Mouse (Mus musculus) brain, embryonic 14.5 days (tissue): ENCODE measurements around the gene Gm12258. TPM values are rescaled to one million over a fixed set of nuclear protein-coding genes. Genes with fewer than 3 reads are reported as not detected.
A peak's percentile ranks its signal among the peaks of the same experiment; 100 is the strongest.

Experiments
- DNase-seq: peaks from one replicate; pipeline ENCODE4 v3.0.0-alpha.2; 2011; ENCODE audit warnings: low read depth
- CTCF ChIP-seq: fragments of 200-500 bp; IDR thresholded peaks from 2 replicates; pipeline ENCODE4 v1.5.1; 2012; ENCODE audit warnings: inconsistent platforms, mild to moderate bottlenecking, moderate library complexity, borderline replicate concordance; ENCODE audit not compliant: insufficient read depth, insufficient read length; ENCODE audit errors: extremely low read depth
- POLR2A ChIP-seq: fragments of 200-500 bp; IDR thresholded peaks from 2 replicates; pipeline ENCODE4 v1.6.1; 2012; ENCODE audit warnings: mild to moderate bottlenecking, inconsistent platforms, borderline replicate concordance; ENCODE audit not compliant: poor library complexity, insufficient read depth, insufficient read length, severe bottlenecking; ENCODE audit errors: extremely low read depth
- polyA plus RNA-seq: library from polyadenylated mRNA; depleted of rRNA; stranded (reverse); fragments of >200 nt; gene quantifications from 2 replicates; pipeline ENCODE4 v1.2.3, GENCODE M21; 2012

Gene Gm12258
- polyA plus RNA-seq, 1 experiment = 22.2 TPM

DNA sequence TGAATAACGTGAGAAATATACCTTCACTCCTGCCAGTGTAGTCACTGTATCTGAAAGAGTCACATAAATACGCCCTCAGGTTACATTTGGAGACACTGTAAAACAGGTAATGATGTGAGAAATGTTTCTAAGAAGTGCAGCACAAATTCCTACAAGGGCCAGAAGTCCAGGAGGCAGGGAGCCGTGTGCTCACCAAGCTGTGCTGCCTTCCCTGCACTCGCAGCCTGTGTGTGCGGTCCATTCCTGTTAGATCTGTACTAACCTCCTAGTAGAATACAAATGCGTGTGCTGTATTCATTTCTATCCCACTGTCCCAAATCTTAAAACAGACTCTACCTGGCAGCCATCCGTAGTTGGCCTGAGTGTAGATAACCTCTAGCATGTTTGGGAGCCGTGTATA lies 13.8 kb downstream of the Gm12258 start:
- no peak for TF ChIP-seq POLR2A
- TF ChIP-seq CTCF = no peak
- DNase-seq = no peak

GRCm38 (mm10) chr11:58867039-58867953 lies 20.3 kb downstream of the Gm12258 start, which contains the start of gene 2810021J22Rik:
Gene 2810021J22Rik (plus strand): TSS chr11:58867216.
- peak; percentile 92 for DNase-seq
- TF ChIP-seq CTCF (no peak), POLR2A (0 out of 2 replicates have a peak, but pooled peaks have one; percentile 9)

- no peak for DNase-seq
- no peak for TF ChIP-seq CTCF
- no peak for TF ChIP-seq POLR2A
These were observed 21.0 kb downstream of the Gm12258 start for GRCm38 (mm10) chr11:58867954-58868330.

GRCm38 (mm10) chr11:58870961-58871360 lies 24.0 kb downstream of the Gm12258 start:
- no peak for DNase-seq
- TF ChIP-seq CTCF (no peak), POLR2A (no peak)

DNA sequence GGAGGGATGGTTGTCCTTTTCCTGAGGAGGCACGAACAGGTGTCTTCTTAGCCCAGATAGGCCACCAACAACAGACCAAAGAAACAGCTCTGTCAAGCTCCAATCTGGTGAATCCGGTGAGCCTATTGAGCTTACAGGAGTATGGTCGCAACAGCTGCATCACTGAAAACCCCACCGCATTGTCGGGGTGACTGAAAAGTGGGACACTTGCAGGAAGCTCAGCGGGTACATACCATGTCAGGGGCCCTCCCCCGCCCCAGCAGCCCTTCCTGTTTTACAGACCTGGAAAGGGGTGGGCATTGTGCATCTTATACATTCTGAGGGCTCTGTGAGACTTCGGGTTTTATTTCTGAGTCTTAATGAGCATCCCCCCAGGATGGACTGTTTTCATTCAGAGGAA lies 36.8 kb downstream of the Gm12258 start:
- no peak for DNase-seq
- TF ChIP-seq POLR2A = no peak
- TF ChIP-seq CTCF = no peak

DNA sequence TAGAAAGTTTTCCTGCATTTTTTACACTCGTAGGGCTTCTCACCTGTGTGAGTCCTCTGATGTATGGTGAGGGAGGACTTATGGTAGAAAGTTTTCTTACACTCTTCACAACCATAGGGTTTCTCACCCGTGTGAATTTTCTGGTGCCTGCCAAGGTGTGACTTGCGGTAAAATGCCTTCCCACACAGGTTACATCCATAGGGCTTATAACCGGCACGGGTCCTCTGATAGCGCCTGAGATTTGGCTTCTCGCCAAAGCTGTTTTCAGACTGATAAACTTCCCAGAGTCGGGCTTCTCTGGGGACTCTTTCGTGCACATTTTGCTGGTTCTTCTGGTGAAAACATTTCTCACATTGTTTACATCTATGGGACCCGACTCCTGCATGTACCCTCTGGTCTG lies 43.6 kb downstream of the Gm12258 start:
- no peak for TF ChIP-seq CTCF
- no peak for TF ChIP-seq POLR2A
- DNase-seq = no peak

- DNase-seq = no peak
- no peak for TF ChIP-seq CTCF
- TF ChIP-seq POLR2A = no peak
These were observed 47.5 kb downstream of the Gm12258 start for GRCm38 (mm10) chr11:58894456-58894855.

DNA sequence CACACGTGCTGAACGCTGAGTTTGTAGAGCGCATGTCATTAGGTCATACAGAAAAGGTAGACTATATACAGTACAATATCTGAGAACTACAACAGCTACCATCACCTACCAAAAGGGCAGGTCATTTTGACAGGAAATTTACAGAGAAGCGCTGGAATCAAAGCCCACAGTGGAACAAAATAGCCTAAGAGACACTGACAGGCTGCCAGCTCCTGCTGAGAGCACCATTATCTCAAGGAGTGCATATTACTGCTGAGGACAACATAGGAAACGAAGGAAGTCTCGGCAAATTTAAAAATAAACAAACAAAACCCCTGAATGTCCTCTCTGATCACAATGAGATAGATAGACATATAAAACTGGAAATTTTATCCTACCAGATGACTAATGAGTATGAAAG lies 50.5 kb downstream of the Gm12258 start:
- TF ChIP-seq CTCF (no peak), POLR2A (no peak)
- no peak for DNase-seq

- DNase-seq = no peak
- no peak for TF ChIP-seq CTCF
- no peak for TF ChIP-seq POLR2A
These were observed 54.1 kb downstream of the Gm12258 start for GRCm38 (mm10) chr11:58901080-58901479.

GRCm38 (mm10) chr11:58903511-58904409 lies 56.8 kb downstream of the Gm12258 start, which contains the start of gene Zfp39:
Gene Zfp39 (minus strand): TSS chr11:58904225.
- DNase-seq = peak; percentile 97
- TF ChIP-seq POLR2A (peak; percentile 51; the same call in 1 of the 2 replicates), CTCF (no peak)

- DNase-seq = no peak
- TF ChIP-seq CTCF (no peak), POLR2A (no peak)
These were observed 57.4 kb downstream of the Gm12258 start for GRCm38 (mm10) chr11:58904410-58904718.
